Mouse (Mus musculus): ENCODE results near the gene Il18.
A peak's percentile ranks its signal among the peaks of the same experiment; 100 is the strongest.

The Il18 gene

GRCm38 (mm10) chr9:50554241-50555093, at the start of gene Il18:
TSS of gene Il18 (plus strand) at chr9:50554827.
- DNase-seq (ENCODE audit: low spot score): peak; percentile 24

DNA sequence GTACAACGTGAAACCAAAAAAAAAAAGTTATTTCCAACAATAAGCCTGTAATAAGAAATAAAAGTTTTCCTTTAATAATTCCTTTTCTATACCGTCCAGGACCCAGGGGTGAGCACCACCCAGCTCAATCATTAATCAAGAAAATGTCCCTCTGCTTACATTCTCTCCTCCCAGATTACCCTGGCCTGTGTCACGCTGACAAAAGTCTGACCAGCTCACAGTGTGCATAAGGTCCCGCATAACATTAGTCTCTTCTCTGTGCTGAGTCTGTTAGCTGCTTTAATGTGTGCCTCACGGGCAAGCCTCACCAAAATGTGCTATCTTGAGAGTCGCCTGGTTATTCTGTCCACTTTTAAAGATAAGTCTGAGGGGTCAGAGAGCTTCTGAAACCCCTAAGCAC, 49.2 kb upstream of the Il18 start:
- DNase-seq (ENCODE audit: low spot score): no peak

DNA sequence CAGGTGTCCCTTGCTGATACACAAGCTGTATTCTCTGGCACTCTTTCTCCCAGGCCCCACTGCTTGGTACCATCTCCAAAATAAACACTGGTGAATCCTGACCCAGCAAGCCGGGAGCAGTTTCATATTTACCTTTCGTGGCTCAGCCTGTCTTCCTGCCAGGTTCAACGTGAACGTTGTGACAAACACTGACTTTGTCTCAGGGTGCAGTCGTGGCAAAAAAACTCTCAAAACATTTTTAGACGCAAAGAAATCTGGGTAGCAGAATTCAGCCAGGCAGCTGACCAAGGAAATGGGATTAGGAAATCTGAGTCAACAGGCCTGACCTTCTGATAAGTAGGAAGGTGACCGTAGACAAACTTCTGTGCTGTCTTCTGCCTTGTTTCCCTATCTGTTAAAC, 47.1 kb upstream of the Il18 start:
- DNase-seq (ENCODE audit: low spot score): no peak

- no peak for DNase-seq (ENCODE audit: low spot score)
These were observed 39.2 kb upstream of the Il18 start for GRCm38 (mm10) chr9:50515462-50515861.

- DNase-seq (ENCODE audit: low spot score): no peak
These were observed 35.8 kb upstream of the Il18 start for GRCm38 (mm10) chr9:50518781-50519180.

DNA sequence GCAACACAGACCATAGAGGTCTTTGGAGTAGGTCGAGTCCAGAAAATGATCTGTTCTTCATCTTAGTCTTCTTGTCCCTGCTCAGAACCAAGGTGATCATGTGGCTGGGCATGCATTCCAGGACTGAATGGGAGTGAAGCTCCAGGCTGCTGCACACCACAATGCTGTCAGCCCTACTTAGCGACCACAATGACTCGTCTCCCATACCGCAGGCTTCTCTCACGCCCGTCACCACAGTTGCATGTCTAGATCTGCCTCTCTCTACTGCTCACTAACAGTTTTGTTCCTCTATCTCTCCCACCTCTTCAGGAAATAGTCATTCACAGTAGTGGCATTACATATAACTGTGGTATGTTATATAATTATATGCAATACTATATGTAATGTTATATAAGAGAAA, 33.9 kb upstream of the Il18 start:
- no peak for DNase-seq (ENCODE audit: low spot score)

DNA sequence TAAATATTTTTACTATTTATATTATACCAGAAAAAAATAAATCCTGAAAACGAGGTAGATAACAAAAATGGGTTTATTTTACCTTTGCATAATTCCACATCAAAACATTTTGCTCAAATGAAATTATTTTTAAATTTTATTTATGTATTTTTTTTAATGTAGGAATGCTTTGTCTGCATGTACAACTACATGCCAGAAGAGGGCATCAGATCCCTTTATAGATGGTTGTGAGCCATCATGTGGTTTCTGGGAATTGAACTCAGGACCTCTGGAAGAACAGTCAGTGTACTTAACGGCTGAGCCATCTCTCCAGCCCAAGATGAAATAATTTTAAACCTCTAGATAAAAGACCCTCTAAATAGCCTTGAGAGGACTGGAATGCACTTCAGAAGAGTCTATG, 33.1 kb upstream of the Il18 start:
- DNase-seq (ENCODE audit: low spot score): no peak

DNA sequence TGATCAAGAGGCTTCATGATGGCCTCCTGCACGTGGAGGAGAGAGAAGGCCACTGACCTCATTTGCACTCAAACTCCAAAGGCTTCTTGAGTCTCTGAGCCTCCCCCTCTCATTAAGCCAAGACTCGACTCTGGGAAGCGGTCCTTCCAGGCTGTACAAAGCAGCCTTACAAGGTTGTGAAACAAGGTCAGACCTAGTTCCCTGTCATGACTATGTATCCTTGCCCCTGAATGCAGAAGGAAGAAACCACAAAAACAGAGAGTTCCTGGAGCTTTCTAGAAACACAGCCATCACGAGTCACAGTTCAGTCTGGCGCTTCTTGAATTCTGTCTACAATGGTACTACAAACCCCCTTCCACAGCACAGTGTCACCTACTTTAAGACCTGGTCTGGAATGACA, 32.1 kb upstream of the Il18 start:
- no peak for DNase-seq (ENCODE audit: low spot score)

DNA sequence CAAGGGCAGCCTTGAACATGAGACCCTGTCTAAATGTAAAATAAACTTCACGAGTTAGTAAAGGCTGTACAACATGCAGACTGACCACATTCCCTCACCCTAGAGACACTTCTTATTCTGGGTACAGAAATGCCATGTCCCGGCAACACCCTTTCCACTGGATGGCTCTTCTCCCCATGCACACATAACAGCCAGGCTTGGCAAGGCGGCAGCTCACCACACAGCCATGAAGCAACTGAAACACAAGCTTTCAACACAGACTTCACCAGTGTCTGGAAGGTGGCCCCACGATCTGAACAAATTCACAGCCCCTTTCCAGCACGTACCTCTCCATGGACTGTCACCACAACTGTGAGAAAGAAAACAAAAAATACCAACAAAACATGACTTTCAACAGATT, 29.7 kb upstream of the Il18 start:
- DNase-seq (ENCODE audit: low spot score): no peak

GRCm38 (mm10) chr9:50525585-50525984, 29.0 kb upstream of the Il18 start:
- DNase-seq (ENCODE audit: low spot score): no peak

DNA sequence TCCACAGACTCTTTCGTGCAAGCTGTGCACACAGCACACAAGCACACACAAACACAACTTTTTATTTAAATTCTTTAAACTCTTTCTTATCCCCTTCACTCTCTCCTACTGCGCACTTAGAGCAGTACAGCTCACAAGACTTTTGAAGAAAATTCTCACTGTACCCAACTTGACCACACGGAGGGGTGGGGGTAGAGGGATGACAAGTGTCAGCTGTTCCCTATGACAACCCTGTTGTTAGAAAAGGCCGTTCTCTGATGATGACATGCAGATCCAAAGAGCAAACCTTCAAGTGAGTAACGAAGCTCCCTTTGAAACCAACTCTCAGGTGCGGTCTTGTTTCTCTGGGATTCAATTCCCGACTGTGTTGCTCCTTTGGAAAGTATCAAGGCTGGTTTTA, 26.8 kb upstream of the Il18 start:
- no peak for DNase-seq (ENCODE audit: low spot score)

DNA sequence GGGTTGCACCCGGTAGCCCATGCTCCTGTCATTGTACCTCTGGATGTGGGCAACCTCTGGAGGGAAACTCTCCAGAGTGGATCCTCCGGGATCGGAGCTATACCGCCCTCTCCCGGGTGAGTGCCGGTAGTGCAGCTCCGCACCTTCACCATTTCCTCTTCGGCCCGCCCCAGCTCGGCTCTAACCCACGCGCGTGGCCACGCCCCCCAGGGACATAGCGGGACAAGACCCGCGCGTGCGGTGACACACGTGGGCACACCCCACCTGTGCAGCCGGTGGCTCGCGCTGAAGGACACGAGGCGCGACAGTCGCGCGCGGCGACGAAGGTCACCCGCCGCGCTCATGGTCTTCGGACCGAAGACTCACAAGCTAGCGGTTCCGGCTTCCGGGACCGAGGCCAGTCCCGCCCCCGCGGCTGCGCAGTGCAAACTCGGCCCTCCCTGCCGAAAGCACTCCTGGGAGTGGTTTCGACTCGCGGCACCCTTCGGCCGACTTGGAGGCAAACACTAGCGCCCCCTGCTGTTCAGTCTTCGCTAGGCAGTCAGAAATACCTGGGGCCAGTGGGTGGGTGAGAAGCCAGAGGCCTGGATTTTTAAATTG, 26.2 kb upstream of the Il18 start, which contains the start of gene Pts:
Pts (minus strand) TSS at position 432 of the 600 bp plus-strand sequence.
- peak; percentile 95 for DNase-seq (ENCODE audit: low spot score)

GRCm38 (mm10) chr9:50530890-50531289, 23.7 kb upstream of the Il18 start:
- DNase-seq (ENCODE audit: low spot score): no peak

DNA sequence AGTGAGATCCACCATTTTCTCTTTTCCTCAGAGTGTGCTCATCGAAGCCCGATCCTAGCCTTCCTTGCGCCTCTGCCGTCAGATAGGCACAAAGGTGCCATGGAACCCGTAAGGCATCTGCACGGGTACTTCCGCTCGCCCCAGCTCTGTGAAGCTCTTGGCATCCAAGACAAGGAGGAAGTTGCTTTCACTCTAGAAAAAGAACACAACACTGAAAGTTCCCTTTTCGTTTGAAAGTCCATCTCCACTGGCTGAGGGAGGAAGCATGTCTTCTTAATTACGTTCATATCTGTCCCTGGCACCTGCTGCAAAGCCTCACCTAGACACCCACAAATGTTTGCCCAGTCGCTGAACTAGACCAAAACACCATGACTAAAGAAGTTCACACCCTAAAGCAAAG, 21.3 kb upstream of the Il18 start:
- DNase-seq (ENCODE audit: low spot score): no peak

GRCm38 (mm10) chr9:50533791-50534190, 20.8 kb upstream of the Il18 start:
- DNase-seq (ENCODE audit: low spot score): no peak

GRCm38 (mm10) chr9:50535930-50536329, 18.7 kb upstream of the Il18 start:
- DNase-seq (ENCODE audit: low spot score): no peak

- no peak for DNase-seq (ENCODE audit: low spot score)
These were observed 18.0 kb upstream of the Il18 start for GRCm38 (mm10) chr9:50536603-50537135.

DNA sequence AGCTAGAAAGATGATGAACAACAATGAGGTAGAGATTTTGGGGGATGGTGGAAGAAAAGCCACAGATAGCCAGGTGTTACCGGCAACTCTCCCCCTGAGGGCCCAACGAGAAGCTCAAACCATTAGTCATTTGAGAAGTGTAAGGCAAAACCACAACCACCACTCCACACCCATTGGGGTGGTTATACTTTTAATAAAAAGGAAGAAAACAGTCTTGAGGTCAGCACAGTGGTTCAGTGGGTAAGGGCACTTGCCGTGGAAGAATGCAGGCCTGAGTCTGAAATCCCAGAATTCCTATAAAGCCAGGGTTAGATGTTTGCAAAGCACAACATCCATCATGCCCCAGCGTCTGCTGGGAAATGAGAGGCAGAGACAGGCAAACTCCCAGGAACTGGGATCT, 17.3 kb upstream of the Il18 start:
- DNase-seq (ENCODE audit: low spot score): no peak

GRCm38 (mm10) chr9:50540170-50540569, 14.5 kb upstream of the Il18 start:
- DNase-seq (ENCODE audit: low spot score): no peak

DNA sequence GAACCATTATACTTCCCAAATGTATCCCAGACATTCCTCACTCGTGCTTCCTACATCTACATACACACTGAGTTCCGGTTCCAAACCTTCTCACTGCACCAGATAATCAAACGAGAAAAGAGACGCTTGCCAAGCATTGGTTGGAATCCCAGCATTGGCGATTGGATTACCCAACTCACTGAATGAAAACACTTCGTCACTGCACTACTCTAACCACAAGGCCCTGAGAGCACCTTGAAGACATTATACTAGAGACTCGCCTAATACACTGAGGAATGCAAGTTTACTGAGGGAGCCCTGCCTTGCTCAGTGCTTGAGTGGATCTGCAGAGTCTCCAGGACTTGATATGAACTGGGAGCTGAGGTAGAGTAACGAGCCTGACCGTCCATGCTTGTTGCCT, 12.2 kb upstream of the Il18 start:
- DNase-seq (ENCODE audit: low spot score): no peak

DNA sequence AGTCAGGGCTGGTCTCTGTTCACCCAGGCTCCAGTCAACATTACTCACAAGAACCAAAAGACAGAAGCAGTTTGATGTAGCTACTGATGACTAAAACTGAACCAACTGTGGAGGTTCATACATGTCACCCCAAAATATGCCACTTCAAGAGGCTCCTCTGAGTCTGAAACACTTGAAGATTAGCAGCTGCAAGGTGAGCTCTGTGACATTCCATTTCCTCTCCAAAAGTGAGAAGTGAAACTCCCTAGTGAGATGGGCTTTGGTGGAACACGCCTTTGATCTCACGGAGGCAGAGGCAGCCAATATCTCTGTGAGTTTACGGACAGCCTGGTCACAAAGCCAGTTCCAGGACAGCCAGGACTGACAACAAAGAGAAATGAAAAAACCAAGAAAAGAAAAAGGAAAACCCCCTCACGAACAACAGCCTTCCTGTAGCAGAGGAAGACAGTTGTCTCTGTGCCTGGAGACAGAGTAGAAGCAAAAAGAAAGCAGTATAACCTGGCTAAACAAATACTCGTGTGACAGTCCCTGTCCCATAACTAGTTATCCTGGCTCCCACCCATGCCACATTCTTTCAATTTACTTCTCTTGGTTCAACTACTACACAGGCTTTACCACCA, 6.7 kb upstream of the Il18 start:
- no peak for DNase-seq (ENCODE audit: low spot score)

GRCm38 (mm10) chr9:50548936-50549335, 5.7 kb upstream of the Il18 start:
- DNase-seq (ENCODE audit: low spot score): no peak

- no peak for DNase-seq (ENCODE audit: low spot score)
These were observed 2.4 kb upstream of the Il18 start for GRCm38 (mm10) chr9:50552206-50552605.
